Mouse (Mus musculus) neural tube, embryonic 15.5 days (tissue): Measurements from ENCODE around the gene P2ry1. TPM values are rescaled to one million over a fixed set of nuclear protein-coding genes. Genes with fewer than 3 reads are reported as not detected.
A peak's percentile ranks its signal among the peaks of the same experiment; 100 is the strongest.

Source experiments
- ATAC-seq: fragments of 200-750 bp; cut with Nextera tagmentation; 2 replicates; pipeline ENCODE4 v1.8.0; 2017; ENCODE audit warnings: mild to moderate bottlenecking, moderate TSS enrichment, moderate library complexity; ENCODE audit not compliant: low FRiP score
- H3K27ac ChIP-seq: fragments of 300-500 bp; sonication (generic); replicated peaks from 2 replicates; pipeline ENCODE4 v1.5.1; 2015; ENCODE audit warnings: mild to moderate bottlenecking, inconsistent platforms
- H3K27me3 ChIP-seq: fragments of 300-500 bp; sonication (generic); replicated peaks from 2 replicates; pipeline ENCODE4 v1.6.1; 2015; ENCODE audit warnings: inconsistent platforms
- H3K36me3 ChIP-seq: fragments of 300-500 bp; sonication (generic); 2 replicates; pipeline ENCODE4 v1.6.1; 2015; ENCODE audit warnings: inconsistent platforms
- H3K4me1 ChIP-seq: fragments of 300-500 bp; sonication (generic); 2 replicates; pipeline ENCODE4 v1.6.1; 2015; ENCODE audit warnings: inconsistent platforms
- H3K4me2 ChIP-seq: fragments of 300-500 bp; sonication (generic); 2 replicates; pipeline ENCODE4 v1.6.1; 2015; ENCODE audit warnings: inconsistent platforms, mild to moderate bottlenecking, moderate library complexity
- H3K4me3 ChIP-seq: fragments of 300-500 bp; sonication (generic); replicated peaks from 2 replicates; pipeline ENCODE4 v1.5.1; 2015; ENCODE audit warnings: mild to moderate bottlenecking, inconsistent platforms
- H3K9ac ChIP-seq: fragments of 300-500 bp; sonication (generic); replicated peaks from 2 replicates; pipeline ENCODE4 v1.6.1; 2015; ENCODE audit warnings: mild to moderate bottlenecking, inconsistent platforms
- H3K9me3 ChIP-seq: fragments of 300-500 bp; sonication (generic); replicated peaks from 2 replicates; pipeline ENCODE4 v1.6.1; 2016; ENCODE audit warnings: inconsistent platforms
- WGBS: fragments of 180-500 bp; shearing (Covaris S2); methylation state at CpG from one replicate; pipeline ENCODE4 v1.1.7; 2015; ENCODE audit warnings: mixed read lengths; 5-methylcytosine and 5-hydroxymethylcytosine counted together
- polyA plus RNA-seq: library from polyadenylated mRNA; unstranded; fragments of >200 nt; fragmentation: Nextera tagmentation; extraction: Ambion mirVana; gene quantifications from 2 replicates; pipeline ENCODE4 v1.2.1, GENCODE M21; 2015

The P2ry1 gene
- polyA plus RNA-seq, 1 experiment from 2014 or later = 3.2 TPM

- no peaks in the 10 kb centered on the region; the same call in 1 of the 2 replicates for H3K27me3 ChIP-seq
- H3K4me2 ChIP-seq = peak overlapping the region; percentile 97
- no peak overlapping the region for H3K27ac ChIP-seq
- no peak overlapping the region for H3K4me3 ChIP-seq
- H3K4me1 ChIP-seq = peaks cover 6% of the 10 kb centered on the region; the same call in 1 of the 2 replicates
- 90% methylated on average over 1 of the region's 1 CpGs for whole genome bisulfite sequencing
- H3K9ac ChIP-seq = no peak overlapping the region
- no peaks in the 10 kb centered on the region for H3K36me3 ChIP-seq
- ATAC-seq = no peak
- H3K9me3 ChIP-seq = no peaks in the 10 kb centered on the region
Observed at GRCm38 (mm10) chr3:61004611-61005010, 2.0 kb downstream of the P2ry1 start.

- no peak for ATAC-seq
- H3K4me2 ChIP-seq = no peak overlapping the region
- no peaks in the 10 kb centered on the region for H3K9me3 ChIP-seq
- H3K4me1 ChIP-seq = no peaks in the 10 kb centered on the region
- no peaks in the 10 kb centered on the region for H3K36me3 ChIP-seq
- H3K27ac ChIP-seq = no peak overlapping the region
- H3K9ac ChIP-seq = no peak overlapping the region
- no peaks in the 10 kb centered on the region for H3K27me3 ChIP-seq
- H3K4me3 ChIP-seq = no peak overlapping the region
- 45% methylated on average over 5 of the region's 5 CpGs for WGBS
Observed at GRCm38 (mm10) chr3:61011660-61012059, 9.1 kb downstream of the P2ry1 start.

- Histone ChIP-seq H3K36me3 (no peaks in the 10 kb centered on the region), H3K9ac (no peak overlapping the region), H3K4me1 (no peaks in the 10 kb centered on the region), H3K4me2 (no peak overlapping the region), H3K27ac (no peak overlapping the region), H3K27me3 (no peaks in the 10 kb centered on the region), H3K4me3 (no peak overlapping the region), H3K9me3 (no peaks in the 10 kb centered on the region)
- ATAC-seq = no peak
Observed at GRCm38 (mm10) chr3:61012550-61012949, 10.0 kb downstream of the P2ry1 start.

- Histone ChIP-seq H3K36me3 (no peaks in the 10 kb centered on the region), H3K27ac (no peak overlapping the region), H3K9me3 (no peaks in the 10 kb centered on the region), H3K4me3 (no peak overlapping the region), H3K9ac (no peak overlapping the region), H3K4me2 (no peak overlapping the region), H3K4me1 (no peaks in the 10 kb centered on the region), H3K27me3 (no peaks in the 10 kb centered on the region)
- WGBS = 92% methylated on average over 2 of the region's 2 CpGs
- no peak for ATAC-seq
Observed at GRCm38 (mm10) chr3:61016733-61017132, 14.1 kb downstream of the P2ry1 start.

GRCm38 (mm10) chr3:61032100-61032499, 29.5 kb downstream of the P2ry1 start:
- no peaks in the 10 kb centered on the region for H3K4me1 ChIP-seq
- H3K4me2 ChIP-seq = no peak overlapping the region
- ATAC-seq = no peak
- H3K9me3 ChIP-seq = no peaks in the 10 kb centered on the region
- no peaks in the 10 kb centered on the region for H3K36me3 ChIP-seq
- no peak overlapping the region for H3K9ac ChIP-seq
- WGBS = 79% methylated on average over 4 of the region's 4 CpGs
- no peak overlapping the region for H3K4me3 ChIP-seq
- no peak overlapping the region for H3K27ac ChIP-seq
- no peaks in the 10 kb centered on the region for H3K27me3 ChIP-seq

GRCm38 (mm10) chr3:61035633-61036032, 33.0 kb downstream of the P2ry1 start:
- H3K4me2 ChIP-seq = no peak overlapping the region
- 77% methylated on average over 5 of the region's 5 CpGs for WGBS
- no peaks in the 10 kb centered on the region for H3K27me3 ChIP-seq
- no peak for ATAC-seq
- no peaks in the 10 kb centered on the region for H3K9me3 ChIP-seq
- no peaks in the 10 kb centered on the region for H3K4me1 ChIP-seq
- no peak overlapping the region for H3K9ac ChIP-seq
- H3K36me3 ChIP-seq = no peaks in the 10 kb centered on the region
- H3K27ac ChIP-seq = no peak overlapping the region
- no peak overlapping the region for H3K4me3 ChIP-seq

GRCm38 (mm10) chr3:61039916-61040315, 37.3 kb downstream of the P2ry1 start:
- no peak overlapping the region for H3K27ac ChIP-seq
- 56% methylated on average over 5 of the region's 5 CpGs for WGBS
- no peaks in the 10 kb centered on the region for H3K9me3 ChIP-seq
- H3K4me3 ChIP-seq = no peak overlapping the region
- H3K36me3 ChIP-seq = no peaks in the 10 kb centered on the region
- H3K4me2 ChIP-seq = no peak overlapping the region
- H3K9ac ChIP-seq = no peak overlapping the region
- ATAC-seq = no peak
- no peaks in the 10 kb centered on the region for H3K4me1 ChIP-seq
- no peaks in the 10 kb centered on the region for H3K27me3 ChIP-seq

- no peaks in the 10 kb centered on the region for H3K9me3 ChIP-seq
- H3K27ac ChIP-seq = no peak overlapping the region
- no peaks in the 10 kb centered on the region for H3K27me3 ChIP-seq
- no peak; the same call in 1 of the 2 replicates for ATAC-seq
- 62% methylated on average over 3 of the region's 3 CpGs for WGBS
- H3K4me3 ChIP-seq = no peak overlapping the region
- H3K4me2 ChIP-seq = no peak overlapping the region
- no peaks in the 10 kb centered on the region for H3K36me3 ChIP-seq
- no peaks in the 10 kb centered on the region for H3K4me1 ChIP-seq
- H3K9ac ChIP-seq = no peak overlapping the region
Observed at GRCm38 (mm10) chr3:61049976-61050672, 47.5 kb downstream of the P2ry1 start.
